Comparison of ENCODE assay signal across 9 mouse cellular contexts in the genomic region with DNA sequence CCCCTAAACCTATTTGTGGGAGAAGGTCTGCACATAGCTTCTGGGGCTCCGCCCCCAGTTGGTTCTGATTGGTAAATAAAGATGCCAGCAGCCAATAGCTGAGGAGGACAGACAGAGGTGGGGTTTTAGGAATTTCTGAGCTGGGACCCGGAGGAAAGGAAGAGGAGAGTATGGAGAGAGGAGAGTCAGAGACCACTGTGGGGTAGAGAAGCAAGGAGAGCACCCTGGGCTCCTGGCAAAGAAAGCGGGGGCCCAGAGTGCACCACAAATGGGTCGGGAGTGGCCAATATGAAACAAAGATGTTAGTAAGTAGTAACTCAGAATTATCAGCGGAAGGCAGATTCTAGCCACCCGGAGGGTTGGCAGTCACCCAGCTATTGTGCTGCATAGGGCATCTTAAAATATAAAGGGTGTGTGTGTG. TPM values are rescaled to one million over a fixed set of nuclear protein-coding genes. Genes with fewer than 3 reads are reported as not detected.
DNase-seq lines count a peak whose midpoint lies in the region; ATAC-seq and TF ChIP-seq lines count a peak whose summit lies in the region.
"Had no signal": no experiment of that assay in that cellular context is flagged by ENCODE, and none has a peak within 500 bp of the region (broad histone marks: within the 10 kb centered on the region; RNA-seq: fewer than 3 reads in every experiment).

No protein-coding gene starts in this region.

- peak overlapping the region; percentile 64 for H3K4me2 ChIP-seq in liver, embryonic 16.5 days (ENCODE audit: low read depth, low read length)
- peak overlapping the region; percentile 52 for H3K4me2 ChIP-seq in stomach, embryonic 16.5 days (ENCODE audit: low read depth, low read length)

- H3K27me3 ChIP-seq in erythroblast, embryonic 14.5 days (ENCODE audit: control insufficient read depth), result no peaks in the 10 kb centered on the region
- H3K27me3 ChIP-seq in thymus, adult 2 months (ENCODE audit: control insufficient read depth, insufficient read depth, low read length), result no peaks in the 10 kb centered on the region
- no peaks in the 10 kb centered on the region for H3K27me3 ChIP-seq in hindbrain, embryonic 10.5 days (ENCODE audit: insufficient read depth, poor library complexity, severe bottlenecking)
- H3K27me3 ChIP-seq in liver, embryonic 16.5 days (ENCODE audit: control insufficient read depth, insufficient read depth, low read depth, low read length), result no peaks in the 10 kb centered on the region
- no peaks in the 10 kb centered on the region for H3K27me3 ChIP-seq in stomach, embryonic 16.5 days (ENCODE audit: control insufficient read depth, insufficient read depth, low read length)

- ATAC-seq in erythroblast, adult 5-6 weeks (replicated peaks; ENCODE audit: low FRiP score, poor library complexity, severe bottlenecking), result no peak
- ATAC-seq in liver, embryonic 16.5 days (ENCODE audit: low read depth), result 0 out of 2 replicates have a peak, but pooled peaks have one; percentile 14
- no peak for ATAC-seq in stomach, embryonic 16.5 days (ENCODE audit: insufficient read depth, low FRiP score)
- no peak for ATAC-seq in granulocyte monocyte progenitor cell, adult 5-6 weeks (replicated peaks; ENCODE audit: poor library complexity, severe bottlenecking)

- no peak for TF ChIP-seq CTCF in thymus, adult 2 months (IDR thresholded peaks at IDR 0.05; ENCODE audit: borderline replicate concordance, control insufficient read depth, extremely low read depth, insufficient read depth, low read length, poor library complexity)

- H3K9ac ChIP-seq in liver, embryonic 16.5 days (ENCODE audit: low read depth, low read length), result peak overlapping the region; percentile 40
- H3K9ac ChIP-seq in stomach, embryonic 16.5 days (ENCODE audit: low read length), result 0 out of 2 replicates have a peak overlapping the region, but pooled peaks have one; percentile 40

- H3K4me3 ChIP-seq in erythroblast, embryonic 14.5 days (replicated peaks), result peak overlapping the region; percentile 22
- H3K4me3 ChIP-seq in thymus, adult 2 months (ENCODE audit: control insufficient read depth, insufficient read depth, low read length), result peak overlapping the region; percentile 36
- H3K4me3 ChIP-seq in hindbrain, embryonic 10.5 days, result peak overlapping the region; percentile 44
- H3K4me3 ChIP-seq in liver, embryonic 16.5 days (ENCODE audit: low read depth, low read length), result peak overlapping the region; percentile 56
- peak overlapping the region; percentile 42 for H3K4me3 ChIP-seq in stomach, embryonic 16.5 days (replicated peaks; ENCODE audit: low read length)

- WGBS in thymus, adult 2 months, result 42% methylated on average over 6 of the region's 6 CpGs
- WGBS in hindbrain, embryonic 10.5 days, result 35% methylated on average over 6 of the region's 6 CpGs
- 17% methylated on average over 6 of the region's 6 CpGs for WGBS in liver, embryonic 16.5 days (ENCODE audit: insufficient replicate concordance)
- WGBS in stomach, embryonic 16.5 days, result 23% methylated on average over 6 of the region's 6 CpGs

- peaks cover 3% of the 10 kb centered on the region for H3K36me3 ChIP-seq in erythroblast, embryonic 14.5 days (ENCODE audit: control insufficient read depth)
- H3K36me3 ChIP-seq in thymus, adult 2 months (ENCODE audit: control insufficient read depth, insufficient read depth, low read length), result no peaks in the 10 kb centered on the region
- H3K36me3 ChIP-seq in hindbrain, embryonic 10.5 days, result no peaks in the 10 kb centered on the region; the same call in 1 of the 2 replicates
- H3K36me3 ChIP-seq in liver, embryonic 16.5 days (ENCODE audit: control insufficient read depth, insufficient read depth), result no peaks in the 10 kb centered on the region
- H3K36me3 ChIP-seq in stomach, embryonic 16.5 days (ENCODE audit: control insufficient read depth, insufficient read depth, low read length), result no peaks in the 10 kb centered on the region

- H3K27ac ChIP-seq in thymus, adult 2 months (ENCODE audit: control insufficient read depth, insufficient read depth, low read length), result no peak overlapping the region
- H3K27ac ChIP-seq in hindbrain, embryonic 10.5 days, result peak overlapping the region; percentile 64
- no peak overlapping the region for H3K27ac ChIP-seq in liver, embryonic 16.5 days (ENCODE audit: low read length)
- H3K27ac ChIP-seq in stomach, embryonic 16.5 days (ENCODE audit: low read length), result no peak overlapping the region

- peaks cover 23% of the 10 kb centered on the region for H3K4me1 ChIP-seq in erythroblast, embryonic 14.5 days (ENCODE audit: control insufficient read depth)
- peaks cover 8% of the 10 kb centered on the region; the same call in 1 of the 2 replicates for H3K4me1 ChIP-seq in thymus, adult 2 months (replicated peaks; ENCODE audit: control insufficient read depth, insufficient read depth, low read length)
- peaks cover 19% of the 10 kb centered on the region for H3K4me1 ChIP-seq in hindbrain, embryonic 10.5 days (replicated peaks)
- peaks cover 20% of the 10 kb centered on the region for H3K4me1 ChIP-seq in liver, embryonic 16.5 days (ENCODE audit: control insufficient read depth, low read depth, low read length)
- peaks cover 9% of the 10 kb centered on the region; the same call in 1 of the 2 replicates for H3K4me1 ChIP-seq in stomach, embryonic 16.5 days (ENCODE audit: control insufficient read depth, insufficient read depth, low read length)

- peak; percentile 35 for DNase-seq in thymus, adult 2 months
- no peak for DNase-seq in thymus, adult 18-20 months
- DNase-seq in hindbrain, embryonic 10.5 days (ENCODE audit: low spot score), result peak; percentile 38

- H3K9me3 ChIP-seq in erythroblast, embryonic 14.5 days (ENCODE audit: control insufficient read depth, low read length), result no peaks in the 10 kb centered on the region
- H3K9me3 ChIP-seq in hindbrain, embryonic 10.5 days, result no peaks in the 10 kb centered on the region
- no peaks in the 10 kb centered on the region for H3K9me3 ChIP-seq in liver, embryonic 16.5 days (replicated peaks; ENCODE audit: control insufficient read depth, low read length)
- no peaks in the 10 kb centered on the region for H3K9me3 ChIP-seq in stomach, embryonic 16.5 days (replicated peaks; ENCODE audit: control insufficient read depth, low read length)

- TF ChIP-seq POLR2A in thymus, adult 2 months (IDR thresholded peaks at IDR 0.05; ENCODE audit: control insufficient read depth, extremely low read depth, insufficient read depth, low read length, poor library complexity), result no peak

RNA-seq across cellular contexts. Expression of a gene that starts 3.4 kb away (rescaled TPM):
- not detected in 2 replicates for polyA plus RNA-seq in erythroblast, embryonic 14.5 days (2012)
- total RNA-seq in erythroblast, adult 5-6 weeks (2015; ENCODE audit: low replicate concordance), result 4.4 and 10.0 TPM in 2 replicates
- total RNA-seq in erythroblast, adult 5-6 weeks (2017; ENCODE audit: low replicate concordance), result 14.8 TPM in 2 replicates
- 5.7 and 5.8 TPM in 2 replicates for polyA plus RNA-seq in thymus, adult 2 months (2012; rRNA removed)
- polyA plus RNA-seq in hindbrain, embryonic 10.5 days (2016; fragmentation: Nextera tagmentation; extraction: Ambion mirVana), result 111 and 118 TPM in 2 replicates
- polyA plus RNA-seq in liver, embryonic 16.5 days (2015; fragmentation: Nextera tagmentation; extraction: Ambion mirVana), result 43.0 and 45.0 TPM in 2 replicates
- 99.8 and 113 TPM in 2 replicates for polyA plus RNA-seq in stomach, embryonic 16.5 days (2015; fragmentation: Nextera tagmentation; extraction: Ambion mirVana)
- total RNA-seq in granulocyte monocyte progenitor cell, adult 5-6 weeks (2014; fragmentation: Nextera tagmentation), result 31.0 and 34.8 TPM in 2 replicates
- total RNA-seq in granulocyte monocyte progenitor cell, adult 5-6 weeks (2017), result 53.7 and 66.1 TPM in 2 replicates

RNA-seq across cellular contexts. Expression of a gene that starts 6.1 kb away (rescaled TPM):
- not detected in 2 replicates for polyA plus RNA-seq in erythroblast, embryonic 14.5 days (2012)
- total RNA-seq in erythroblast, adult 5-6 weeks (2015; ENCODE audit: low replicate concordance), result not detected in 2 replicates
- 0.70 TPM in 1 of 2 replicates, not detected in the other for total RNA-seq in erythroblast, adult 5-6 weeks (2017; ENCODE audit: low replicate concordance)
- polyA plus RNA-seq in thymus, adult 2 months (2012; rRNA removed), result not detected in 2 replicates
- polyA plus RNA-seq in hindbrain, embryonic 10.5 days (2016; fragmentation: Nextera tagmentation; extraction: Ambion mirVana), result 0.17 TPM in 1 of 2 replicates, not detected in the other
- 0.05 TPM in 1 of 2 replicates, not detected in the other for polyA plus RNA-seq in liver, embryonic 16.5 days (2015; fragmentation: Nextera tagmentation; extraction: Ambion mirVana)
- polyA plus RNA-seq in stomach, embryonic 16.5 days (2015; fragmentation: Nextera tagmentation; extraction: Ambion mirVana), result 0.21 TPM in 2 replicates
- total RNA-seq in granulocyte monocyte progenitor cell, adult 5-6 weeks (2014; fragmentation: Nextera tagmentation), result not detected in 2 replicates
- total RNA-seq in granulocyte monocyte progenitor cell, adult 5-6 weeks (2017), result not detected in 2 replicates
- total RNA-seq: hematopoietic stem cell, adult 5-6 weeks had no signal

RNA-seq across cellular contexts. Expression of a gene that starts 24.0 kb away (rescaled TPM):
- 0.85 and 1.3 TPM in 2 replicates for polyA plus RNA-seq in erythroblast, embryonic 14.5 days (2012)
- 12.9 and 15.0 TPM in 2 replicates for total RNA-seq in erythroblast, adult 5-6 weeks (2015; ENCODE audit: low replicate concordance)
- 19.2 and 29.8 TPM in 2 replicates for total RNA-seq in erythroblast, adult 5-6 weeks (2017; ENCODE audit: low replicate concordance)
- polyA plus RNA-seq in thymus, adult 2 months (2012; rRNA removed), result 8.0 and 10.8 TPM in 2 replicates
- 39.5 and 50.2 TPM in 2 replicates for polyA plus RNA-seq in hindbrain, embryonic 10.5 days (2016; fragmentation: Nextera tagmentation; extraction: Ambion mirVana)
- 22.5 and 22.9 TPM in 2 replicates for polyA plus RNA-seq in liver, embryonic 16.5 days (2015; fragmentation: Nextera tagmentation; extraction: Ambion mirVana)
- 47.3 and 48.2 TPM in 2 replicates for polyA plus RNA-seq in stomach, embryonic 16.5 days (2015; fragmentation: Nextera tagmentation; extraction: Ambion mirVana)
- 61.6 and 62.4 TPM in 2 replicates for total RNA-seq in granulocyte monocyte progenitor cell, adult 5-6 weeks (2014; fragmentation: Nextera tagmentation)
- 124 and 206 TPM in 2 replicates for total RNA-seq in granulocyte monocyte progenitor cell, adult 5-6 weeks (2017)

RNA-seq across cellular contexts. Expression of a gene that starts 24.1 kb away (rescaled TPM):
- polyA plus RNA-seq in erythroblast, embryonic 14.5 days (2012), result 0.04 and 0.08 TPM in 2 replicates
- total RNA-seq in erythroblast, adult 5-6 weeks (2015; ENCODE audit: low replicate concordance), result 5.0 and 23.0 TPM in 2 replicates
- 8.4 and 8.7 TPM in 2 replicates for total RNA-seq in erythroblast, adult 5-6 weeks (2017; ENCODE audit: low replicate concordance)
- polyA plus RNA-seq in thymus, adult 2 months (2012; rRNA removed), result 5.4 and 5.5 TPM in 2 replicates
- polyA plus RNA-seq in hindbrain, embryonic 10.5 days (2016; fragmentation: Nextera tagmentation; extraction: Ambion mirVana), result 46.6 and 58.2 TPM in 2 replicates
- polyA plus RNA-seq in liver, embryonic 16.5 days (2015; fragmentation: Nextera tagmentation; extraction: Ambion mirVana), result 22.7 and 23.6 TPM in 2 replicates
- polyA plus RNA-seq in stomach, embryonic 16.5 days (2015; fragmentation: Nextera tagmentation; extraction: Ambion mirVana), result 42.4 and 51.1 TPM in 2 replicates
- total RNA-seq in granulocyte monocyte progenitor cell, adult 5-6 weeks (2014; fragmentation: Nextera tagmentation), result 47.9 and 49.7 TPM in 2 replicates
- 25.9 and 34.5 TPM in 2 replicates for total RNA-seq in granulocyte monocyte progenitor cell, adult 5-6 weeks (2017)

RNA-seq across cellular contexts. Expression of a gene that starts 30.5 kb away (rescaled TPM):
- polyA plus RNA-seq in erythroblast, embryonic 14.5 days (2012), result 0.05 and 0.49 TPM in 2 replicates
- total RNA-seq in erythroblast, adult 5-6 weeks (2015; ENCODE audit: low replicate concordance), result 13.4 and 23.0 TPM in 2 replicates
- total RNA-seq in erythroblast, adult 5-6 weeks (2017; ENCODE audit: low replicate concordance), result 50.1 and 55.8 TPM in 2 replicates
- 3.6 and 4.9 TPM in 2 replicates for polyA plus RNA-seq in thymus, adult 2 months (2012; rRNA removed)
- polyA plus RNA-seq in hindbrain, embryonic 10.5 days (2016; fragmentation: Nextera tagmentation; extraction: Ambion mirVana), result 4.9 and 5.2 TPM in 2 replicates
- polyA plus RNA-seq in liver, embryonic 16.5 days (2015; fragmentation: Nextera tagmentation; extraction: Ambion mirVana), result 5.9 and 6.9 TPM in 2 replicates
- polyA plus RNA-seq in stomach, embryonic 16.5 days (2015; fragmentation: Nextera tagmentation; extraction: Ambion mirVana), result 10.7 and 13.1 TPM in 2 replicates
- total RNA-seq in granulocyte monocyte progenitor cell, adult 5-6 weeks (2014; fragmentation: Nextera tagmentation), result 22.9 and 31.6 TPM in 2 replicates
- total RNA-seq in granulocyte monocyte progenitor cell, adult 5-6 weeks (2017), result 33.2 and 44.3 TPM in 2 replicates

Comparison
In these comparisons a context has a peak if more than half of its experiments do, and no peak if none do; other contexts are left out.
1. DNase-seq: peak in thymus, adult 2 months (single experiment) and hindbrain, embryonic 10.5 days (single experiment); none in thymus, adult 18-20 months (0 of 2).
2. Peak in every context shown above with its lines, with median percentiles within 50 percentile points of each other: H3K4me3 ChIP-seq.